Mouse (Mus musculus) bone marrow macrophage, adult 2 months (primary cell): ENCODE measurements around the gene Olfr509.
"Not testable (repeated sequence)": the region's sequence is repeated elsewhere in the genome, so short reads cannot be mapped to it uniquely, and the experiment has no call there.

Source experiments
- CTCF ChIP-seq: IDR thresholded peaks from 2 replicates; pipeline ENCODE4 v1.5.1; 2012; ENCODE audit warnings: low read depth, mild to moderate bottlenecking, low read length, moderate library complexity
- POLR2A ChIP-seq: IDR thresholded peaks from 2 replicates; pipeline ENCODE4 v1.6.1; 2012; ENCODE audit warnings: mild to moderate bottlenecking, low read depth, low read length, borderline replicate concordance

DNA sequence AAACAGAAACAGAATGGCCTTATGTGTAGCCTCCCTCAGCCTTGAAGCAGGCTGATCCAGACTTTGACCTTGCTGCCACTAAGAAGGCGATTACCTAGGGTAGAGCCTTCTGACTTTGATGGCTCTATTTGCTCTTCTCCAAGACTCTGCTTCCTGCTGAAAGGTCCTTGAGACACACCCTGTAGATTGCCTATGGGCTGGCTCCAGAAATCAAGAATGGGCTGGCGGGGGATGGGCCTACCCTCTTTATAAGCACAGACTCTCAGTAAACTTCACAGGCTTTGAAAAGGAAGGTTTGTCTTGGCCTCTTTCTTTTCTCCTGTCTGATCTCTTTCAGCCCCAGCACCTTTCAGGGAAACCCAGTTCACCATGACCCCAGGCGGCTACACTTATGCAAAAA, 34.9 kb downstream of the Olfr509 start:
- not testable (repeated sequence) for TF ChIP-seq CTCF, POLR2A
